Mouse (Mus musculus): ENCODE results near the gene Klk6.

Klk6 gene

GRCm38 (mm10) chr7:43826056-43826455, 1.8 kb downstream of the Klk6 start:
- no peak for DNase-seq (ENCODE audit: low spot score)

GRCm38 (mm10) chr7:43827706-43828105, 3.4 kb downstream of the Klk6 start:
- no peak for DNase-seq (ENCODE audit: low spot score)

- no peak for DNase-seq (ENCODE audit: low spot score)
Measured at GRCm38 (mm10) chr7:43829006-43829405, 4.7 kb downstream of the Klk6 start.

GRCm38 (mm10) chr7:43841701-43842100, 17.4 kb downstream of the Klk6 start, which contains the start of gene Klk5:
Klk5 (plus strand) TSS chr7:43841971.
- no peak for DNase-seq (ENCODE audit: low spot score)

- no peak for DNase-seq (ENCODE audit: low spot score)
Measured at GRCm38 (mm10) chr7:43843801-43844200, 19.5 kb downstream of the Klk6 start.

GRCm38 (mm10) chr7:43851616-43852015, 27.3 kb downstream of the Klk6 start:
- DNase-seq (ENCODE audit: low spot score): no peak

- no peak for DNase-seq (ENCODE audit: low spot score)
Measured at GRCm38 (mm10) chr7:43854642-43855380, 30.5 kb downstream of the Klk6 start.

GRCm38 (mm10) chr7:43855709-43856108, 31.4 kb downstream of the Klk6 start:
- no peak for DNase-seq (ENCODE audit: low spot score)

- DNase-seq (ENCODE audit: low spot score): no peak
Measured at GRCm38 (mm10) chr7:43856307-43856706, 32.0 kb downstream of the Klk6 start.

- DNase-seq (ENCODE audit: low spot score): no peak
Measured at GRCm38 (mm10) chr7:43857501-43857900, 33.2 kb downstream of the Klk6 start.

GRCm38 (mm10) chr7:43860411-43860810, 36.1 kb downstream of the Klk6 start:
- no peak for DNase-seq (ENCODE audit: low spot score)

GRCm38 (mm10) chr7:43873237-43873636, 48.9 kb downstream of the Klk6 start:
- DNase-seq (ENCODE audit: low spot score): peak; percentile 32

- no peak for DNase-seq (ENCODE audit: low spot score)
Measured at GRCm38 (mm10) chr7:43873674-43874073, 49.4 kb downstream of the Klk6 start.

GRCm38 (mm10) chr7:43874868-43875375, 50.6 kb downstream of the Klk6 start:
- no peak for DNase-seq (ENCODE audit: low spot score)

- no peak for DNase-seq (ENCODE audit: low spot score)
Measured at GRCm38 (mm10) chr7:43876444-43876843, 52.1 kb downstream of the Klk6 start.

GRCm38 (mm10) chr7:43878281-43878680, 54.0 kb downstream of the Klk6 start:
- no peak for DNase-seq (ENCODE audit: low spot score)

- no peak for DNase-seq (ENCODE audit: low spot score)
Measured at GRCm38 (mm10) chr7:43880912-43881311, 56.6 kb downstream of the Klk6 start, which contains the start of gene Klk4. Klk4 (plus strand) TSS chr7:43881160.

All from layer of hippocampus, adult 9-10 months (tissue).